Mouse (Mus musculus) lung, adult 2 months (tissue): Measurements from ENCODE around the gene Brd1. TPM values are rescaled to one million over a fixed set of nuclear protein-coding genes. Genes with fewer than 3 reads are reported as not detected.

Source experiments
- DNase-seq: peaks from one replicate; pipeline ENCODE4 v3.0.0; 2022
- H3K4me1 ChIP-seq: fragments of 200-500 bp; 2 replicates; pipeline ENCODE4 v1.6.1; 2011; ENCODE audit warnings: low read length; ENCODE audit not compliant: control insufficient read depth, insufficient read depth
- H3K4me3 ChIP-seq: fragments of 200-500 bp; replicated peaks from 2 replicates; pipeline ENCODE3; 2011; ENCODE audit warnings: low read depth, mild to moderate bottlenecking, control low read depth, low read length; ENCODE audit errors: extremely low read depth
- CTCF ChIP-seq: fragments of 200-500 bp; IDR thresholded peaks from 2 replicates; pipeline ENCODE4 v1.5.1; 2011; ENCODE audit warnings: mild to moderate bottlenecking, low read length, control low read depth; ENCODE audit not compliant: insufficient read depth
- POLR2A ChIP-seq: fragments of 200-500 bp; IDR thresholded peaks from 2 replicates; pipeline ENCODE4 v1.6.1; 2011; ENCODE audit warnings: low read depth, mild to moderate bottlenecking, control low read depth, low read length, borderline replicate concordance; ENCODE audit errors: extremely low read depth
- WGBS: fragments of 180-500 bp; shearing (Covaris S2); methylation state at CpG from one replicate; pipeline ENCODE4 v1.1.7; 2018; 5-methylcytosine and 5-hydroxymethylcytosine counted together
- polyA plus RNA-seq: library from polyadenylated mRNA; depleted of rRNA; stranded (reverse); fragments of >200 nt; gene quantifications from 2 replicates; pipeline ENCODE4 v1.2.3, GENCODE M21; 2012; rRNA removed

Brd1 gene
- polyA plus RNA-seq, 1 experiment = 19.8 TPM

- no peak overlapping the region for H3K4me3 ChIP-seq
- TF ChIP-seq POLR2A (no peak), CTCF (no peak)
- 54% methylated on average over 4 of the region's 4 CpGs for whole genome bisulfite sequencing
- no peak for DNase-seq
- H3K4me1 ChIP-seq = no peaks in the 10 kb centered on the region
These were observed 68.2 kb downstream of the Brd1 start for GRCm38 (mm10) chr15:88665846-88666245.

GRCm38 (mm10) chr15:88663041-88663440 lies 71.0 kb downstream of the Brd1 start:
- 31% methylated on average over 11 of the region's 11 CpGs for WGBS
- TF ChIP-seq CTCF (no peak), POLR2A (no peak)

GRCm38 (mm10) chr15:88662111-88662850 lies 71.8 kb downstream of the Brd1 start:
- H3K4me3 ChIP-seq = no peak overlapping the region
- H3K4me1 ChIP-seq = no peaks in the 10 kb centered on the region
- TF ChIP-seq POLR2A (no peak), CTCF (peak; percentile 66)
- peak; percentile 52 for DNase-seq
- 8% methylated on average over 22 of the region's 22 CpGs for WGBS

More at GRCm38 (mm10) chr15:88663041-88663440, 71.0 kb downstream of the Brd1 start:
- no peak overlapping the region for H3K4me3 ChIP-seq
- H3K4me1 ChIP-seq = no peaks in the 10 kb centered on the region
- DNase-seq = no peak

- 65% methylated on average over 3 of the region's 3 CpGs for whole genome bisulfite sequencing
- Histone ChIP-seq H3K4me1 (no peaks in the 10 kb centered on the region), H3K4me3 (no peak overlapping the region)
- no peak for DNase-seq
- TF ChIP-seq POLR2A (no peak), CTCF (no peak)
These were observed 72.4 kb downstream of the Brd1 start for GRCm38 (mm10) chr15:88661654-88662053.

GRCm38 (mm10) chr15:88652006-88652405 lies 82.0 kb downstream of the Brd1 start:
- no peaks in the 10 kb centered on the region for H3K4me1 ChIP-seq
- 50% methylated on average over 5 of the region's 5 CpGs for WGBS
- TF ChIP-seq POLR2A = no peak
- TF ChIP-seq CTCF = no peak
- DNase-seq = no peak
- no peak overlapping the region for H3K4me3 ChIP-seq

GRCm38 (mm10) chr15:88651019-88651418 lies 83.0 kb downstream of the Brd1 start:
- DNase-seq = peak; percentile 46
- TF ChIP-seq POLR2A (no peak), CTCF (peak; percentile 85)
- WGBS = 24% methylated on average over 13 of the region's 13 CpGs
- no peaks in the 10 kb centered on the region for H3K4me1 ChIP-seq
- H3K4me3 ChIP-seq = no peak overlapping the region

Other genes starting within 250 kb of the Brd1 start
- not detected in 2 replicates for gene Zdhhc25, start 133.9 kb downstream of the Brd1 start, polyA plus RNA-seq
- 3.1 and 4.2 TPM in 2 replicates for gene Zbed4, start 17.4 kb upstream of the Brd1 start, polyA plus RNA-seq
- gene Alg12, start 85.1 kb upstream of the Brd1 start, polyA plus RNA-seq = 16.4 and 16.7 TPM in 2 replicates
- 34.1 and 37.5 TPM in 2 replicates for gene Creld2, start 85.4 kb upstream of the Brd1 start, polyA plus RNA-seq
- 55.0 and 97.1 TPM in 2 replicates for gene Pim3, start 128.0 kb upstream of the Brd1 start, polyA plus RNA-seq
- gene Ttll8, start 220.2 kb upstream of the Brd1 start, polyA plus RNA-seq = 0.45 and 0.65 TPM in 2 replicates
- 29.5 and 30.2 TPM in 2 replicates for gene Mlc1, start 244.8 kb upstream of the Brd1 start, polyA plus RNA-seq
- gene Mov10l1, start 248.7 kb upstream of the Brd1 start, polyA plus RNA-seq = 0.23 and 0.43 TPM in 2 replicates